Mouse (Mus musculus): ENCODE measurements around the gene Tank. TPM values are rescaled to one million over a fixed set of nuclear protein-coding genes. Genes with fewer than 3 reads are reported as not detected.
A peak's percentile ranks its signal among the peaks of the same experiment; 100 is the strongest.

Gene Tank
- 10 to 100 TPM; 23.5 to 30.1 (median 25.9) TPM for total RNA-seq (2022)

GRCm38 (mm10) chr2:61578433-61578832, at the start of gene Tank:
Gene Tank (plus strand): TSS chr2:61578585.
- DNase-seq (ENCODE audit: low spot score in 2 of 2) = no peak

GRCm38 (mm10) chr2:61532326-61532725, 46.1 kb upstream of the Tank start:
- no peak for DNase-seq (ENCODE audit: low spot score in 2 of 2)

- peak; percentile 72 to 75 for DNase-seq (ENCODE audit: low spot score in 2 of 2)
These were observed 45.3 kb upstream of the Tank start for GRCm38 (mm10) chr2:61533131-61533530.

GRCm38 (mm10) chr2:61536901-61537300, 41.5 kb upstream of the Tank start:
- no peak for DNase-seq (ENCODE audit: low spot score in 2 of 2)

- no peak for DNase-seq (ENCODE audit: low spot score in 2 of 2)
These were observed 39.0 kb upstream of the Tank start for GRCm38 (mm10) chr2:61539378-61539777.

GRCm38 (mm10) chr2:61542426-61542825, 36.0 kb upstream of the Tank start:
- no peak for DNase-seq (ENCODE audit: low spot score in 2 of 2)

- no peak for DNase-seq (ENCODE audit: low spot score in 2 of 2)
These were observed 32.7 kb upstream of the Tank start for GRCm38 (mm10) chr2:61545666-61546065.

GRCm38 (mm10) chr2:61548021-61548420, 30.4 kb upstream of the Tank start:
- no peak for DNase-seq (ENCODE audit: low spot score in 2 of 2)

GRCm38 (mm10) chr2:61551680-61552079, 26.7 kb upstream of the Tank start:
- no peak for DNase-seq (ENCODE audit: low spot score in 2 of 2)

GRCm38 (mm10) chr2:61555367-61555766, 23.0 kb upstream of the Tank start:
- no peak for DNase-seq (ENCODE audit: low spot score in 2 of 2)

- no peak for DNase-seq (ENCODE audit: low spot score in 2 of 2)
These were observed 22.6 kb upstream of the Tank start for GRCm38 (mm10) chr2:61555825-61556224.

- DNase-seq (ENCODE audit: low spot score in 2 of 2) = no peak
These were observed 21.7 kb upstream of the Tank start for GRCm38 (mm10) chr2:61556639-61557038.

GRCm38 (mm10) chr2:61557848-61558471, 20.4 kb upstream of the Tank start:
- no peak for DNase-seq (ENCODE audit: low spot score in 2 of 2)

- DNase-seq (ENCODE audit: low spot score in 2 of 2) = no peak
These were observed 17.3 kb upstream of the Tank start for GRCm38 (mm10) chr2:61561058-61561457.

GRCm38 (mm10) chr2:61563202-61563601, 15.2 kb upstream of the Tank start:
- no peak for DNase-seq (ENCODE audit: low spot score in 2 of 2)

GRCm38 (mm10) chr2:61567045-61567783, 11.2 kb upstream of the Tank start:
- no peak for DNase-seq (ENCODE audit: low spot score in 2 of 2)

- no peak for DNase-seq (ENCODE audit: low spot score in 2 of 2)
These were observed 9.2 kb upstream of the Tank start for GRCm38 (mm10) chr2:61569181-61569580.

- DNase-seq (ENCODE audit: low spot score in 2 of 2) = no peak
These were observed 6.9 kb upstream of the Tank start for GRCm38 (mm10) chr2:61571343-61571955.

- DNase-seq (ENCODE audit: low spot score in 2 of 2) = no peak
These were observed 1.9 kb upstream of the Tank start for GRCm38 (mm10) chr2:61576497-61576896.

GRCm38 (mm10) chr2:61576928-61577695, 1.3 kb upstream of the Tank start:
- no peak for DNase-seq (ENCODE audit: low spot score in 2 of 2)

- no peak for DNase-seq (ENCODE audit: low spot score in 2 of 2)
These were observed 706 bp upstream of the Tank start for GRCm38 (mm10) chr2:61577696-61578062.

- DNase-seq (ENCODE audit: low spot score in 2 of 2) = no peak
These were observed 1.2 kb downstream of the Tank start for GRCm38 (mm10) chr2:61579501-61579990.

Data from layer of hippocampus, adult 8-10 months (tissue).